Mouse (Mus musculus): Measurements from ENCODE around the gene Syngr3.

GRCm38 (mm10) chr17:24701251-24701650 is 11.5 kb upstream of the Syngr3 start:
- TF ChIP-seq CHD2 (IDR thresholded peaks at IDR 0.05; ENCODE audit: low read depth, low read length) (no peak), ZNF384 (IDR thresholded peaks at IDR 0.05; ENCODE audit: low read depth, low read length) (no peak), ZC3H11A (IDR thresholded peaks at IDR 0.05; ENCODE audit: borderline replicate concordance, low read depth, low read length) (no peak), MAFK (IDR thresholded peaks at IDR 0.05; ENCODE audit: insufficient read depth, low read depth, low read length) (no peak), HCFC1 (IDR thresholded peaks at IDR 0.05; ENCODE audit: borderline replicate concordance, insufficient read depth, low read length) (no peak)
